Mouse (Mus musculus) heart, embryonic 16.5 days (tissue): ENCODE measurements around the gene Clp1. TPM values are rescaled to one million over a fixed set of nuclear protein-coding genes. Genes with fewer than 3 reads are reported as not detected.
A peak's percentile ranks its signal among the peaks of the same experiment; 100 is the strongest.

Experiments
- ATAC-seq: fragments of 200-750 bp; cut with Nextera tagmentation; replicated peaks from 2 replicates; pipeline ENCODE4 v1.8.0; 2017; ENCODE audit warnings: moderate number of reproducible peaks; ENCODE audit not compliant: insufficient read depth, low FRiP score; ENCODE audit errors: extremely low read depth
- H3K27ac ChIP-seq: fragments of 300-500 bp; sonication (generic); 2 replicates; pipeline ENCODE4 v1.5.1; 2014; ENCODE audit warnings: mild to moderate bottlenecking, low read length, control low read depth, moderate library complexity
- H3K27me3 ChIP-seq: fragments of 300-500 bp; sonication (generic); 2 replicates; pipeline ENCODE4 v1.6.1; 2014; ENCODE audit warnings: low read length, mixed read lengths; ENCODE audit not compliant: control insufficient read depth, insufficient read depth
- H3K36me3 ChIP-seq: fragments of 300-500 bp; sonication (generic); 2 replicates; pipeline ENCODE4 v1.6.1; 2014; ENCODE audit not compliant: control insufficient read depth, insufficient read depth
- H3K4me1 ChIP-seq: fragments of 300-500 bp; sonication (generic); 2 replicates; pipeline ENCODE4 v1.6.1; 2014; ENCODE audit warnings: low read length, mixed read lengths; ENCODE audit not compliant: control insufficient read depth, insufficient read depth
- H3K4me2 ChIP-seq: fragments of 300-500 bp; sonication (generic); 2 replicates; pipeline ENCODE4 v1.6.1; 2014; ENCODE audit warnings: low read depth, mild to moderate bottlenecking, control low read depth, low read length
- H3K4me3 ChIP-seq: fragments of 300-500 bp; sonication (generic); 2 replicates; pipeline ENCODE4 v1.5.1; 2014; ENCODE audit warnings: mild to moderate bottlenecking, control low read depth, low read length
- H3K9ac ChIP-seq: fragments of 300-500 bp; sonication (generic); 2 replicates; pipeline ENCODE4 v1.6.1; 2014; ENCODE audit warnings: low read length, control low read depth
- H3K9me3 ChIP-seq: fragments of 300-500 bp; sonication (generic); replicated peaks from 2 replicates; pipeline ENCODE4 v1.6.1; 2016; ENCODE audit warnings: low read length; ENCODE audit not compliant: control insufficient read depth
- WGBS: fragments of 180-500 bp; shearing (Covaris S2); extraction: QIAGEN DNeasy Blood & Tissue Kit; methylation state at CpG from one replicate; pipeline ENCODE4 v1.1.7; 2014; 5-methylcytosine and 5-hydroxymethylcytosine counted together
- polyA plus RNA-seq: library from polyadenylated mRNA; unstranded; fragments of >200 nt; fragmentation: Nextera tagmentation; extraction: Ambion mirVana; gene quantifications from 2 replicates; pipeline ENCODE4 v1.2.1, GENCODE M21; 2015

Gene Clp1
- polyA plus RNA-seq, 1 experiment from 2014 or later = 19.5 TPM

GRCm38 (mm10) chr2:84761840-84762239, 34.7 kb upstream of the Clp1 start:
- ATAC-seq = no peak
- no peak overlapping the region for H3K4me3 ChIP-seq
- no peaks in the 10 kb centered on the region for H3K9me3 ChIP-seq
- H3K27ac ChIP-seq = no peak overlapping the region
- H3K4me1 ChIP-seq = no peaks in the 10 kb centered on the region
- H3K27me3 ChIP-seq = no peaks in the 10 kb centered on the region
- H3K4me2 ChIP-seq = no peak overlapping the region
- no peak overlapping the region for H3K9ac ChIP-seq
- H3K36me3 ChIP-seq = no peaks in the 10 kb centered on the region
- 69% methylated on average over 1 of the region's 1 CpGs for WGBS

DNA sequence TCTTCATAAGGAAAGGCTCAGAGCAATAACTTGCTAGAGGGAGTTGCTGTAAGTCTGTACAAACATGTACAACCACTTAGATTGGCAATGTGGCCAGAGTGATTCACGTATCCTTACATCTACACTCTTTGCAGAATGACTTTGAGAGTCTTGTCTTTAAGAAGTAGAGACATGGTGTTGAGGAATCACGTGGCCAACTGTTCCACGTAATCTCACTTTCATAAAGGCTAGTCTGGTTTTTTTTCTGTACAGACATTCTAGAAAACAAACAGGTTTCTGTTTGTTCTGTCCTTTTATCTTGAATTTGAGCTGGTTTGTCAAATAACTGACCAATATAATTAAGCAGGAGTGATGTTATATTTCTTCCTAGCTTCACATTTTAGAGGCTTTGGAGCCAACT, 34.2 kb upstream of the Clp1 start:
- H3K27me3 ChIP-seq = no peaks in the 10 kb centered on the region
- no peak overlapping the region for H3K27ac ChIP-seq
- H3K9me3 ChIP-seq = no peaks in the 10 kb centered on the region
- WGBS = 78% methylated on average over 3 of the region's 3 CpGs
- H3K4me2 ChIP-seq = no peak overlapping the region
- H3K9ac ChIP-seq = no peak overlapping the region
- no peaks in the 10 kb centered on the region for H3K36me3 ChIP-seq
- H3K4me3 ChIP-seq = no peak overlapping the region
- ATAC-seq = no peak
- no peaks in the 10 kb centered on the region for H3K4me1 ChIP-seq

DNA sequence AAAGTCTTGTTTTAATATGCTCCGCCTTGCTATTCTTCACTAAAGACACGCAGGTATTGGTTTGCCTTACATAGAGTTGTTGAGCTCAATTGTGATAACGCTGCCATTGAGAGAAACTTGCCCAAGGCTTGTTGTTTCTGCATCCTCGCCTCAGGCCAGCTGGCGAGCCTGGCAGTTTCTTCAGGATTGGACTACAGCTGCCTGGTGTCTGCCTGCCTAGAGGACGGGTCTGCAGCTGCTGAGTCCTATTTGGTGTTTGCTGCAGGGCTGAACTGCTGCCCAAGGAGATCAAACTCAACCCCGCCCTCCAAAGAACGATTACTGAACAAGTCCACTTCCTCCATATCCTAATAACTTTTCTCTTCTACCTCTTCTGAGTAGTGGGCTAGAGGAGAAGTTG, 33.6 kb upstream of the Clp1 start:
- 66% methylated on average over 8 of the region's 8 CpGs for WGBS
- H3K27ac ChIP-seq = no peak overlapping the region
- H3K9ac ChIP-seq = no peak overlapping the region
- H3K9me3 ChIP-seq = no peaks in the 10 kb centered on the region
- H3K4me1 ChIP-seq = no peaks in the 10 kb centered on the region
- ATAC-seq = no peak
- H3K4me3 ChIP-seq = no peak overlapping the region
- no peaks in the 10 kb centered on the region for H3K36me3 ChIP-seq
- H3K4me2 ChIP-seq = no peak overlapping the region
- no peaks in the 10 kb centered on the region for H3K27me3 ChIP-seq

GRCm38 (mm10) chr2:84758542-84759127, 31.5 kb upstream of the Clp1 start:
- peak; percentile 28 for ATAC-seq

GRCm38 (mm10) chr2:84757026-84757682, 30.0 kb upstream of the Clp1 start:
- Histone ChIP-seq H3K27me3 (no peaks in the 10 kb centered on the region), H3K4me2 (no peak overlapping the region), H3K27ac (no peak overlapping the region), H3K36me3 (no peaks in the 10 kb centered on the region), H3K4me1 (no peaks in the 10 kb centered on the region), H3K9ac (no peak overlapping the region), H3K9me3 (no peaks in the 10 kb centered on the region), H3K4me3 (no peak overlapping the region)
- ATAC-seq = no peak
- WGBS = 55% methylated on average over 7 of the region's 7 CpGs

More at GRCm38 (mm10) chr2:84758542-84759127, 31.5 kb upstream of the Clp1 start:
- Histone ChIP-seq H3K36me3 (no peaks in the 10 kb centered on the region), H3K27me3 (no peaks in the 10 kb centered on the region), H3K4me1 (no peaks in the 10 kb centered on the region), H3K9ac (no peak overlapping the region), H3K4me3 (no peak overlapping the region), H3K27ac (no peak overlapping the region), H3K4me2 (no peak overlapping the region), H3K9me3 (no peaks in the 10 kb centered on the region)
- WGBS = 1% methylated on average over 2 of the region's 2 CpGs

DNA sequence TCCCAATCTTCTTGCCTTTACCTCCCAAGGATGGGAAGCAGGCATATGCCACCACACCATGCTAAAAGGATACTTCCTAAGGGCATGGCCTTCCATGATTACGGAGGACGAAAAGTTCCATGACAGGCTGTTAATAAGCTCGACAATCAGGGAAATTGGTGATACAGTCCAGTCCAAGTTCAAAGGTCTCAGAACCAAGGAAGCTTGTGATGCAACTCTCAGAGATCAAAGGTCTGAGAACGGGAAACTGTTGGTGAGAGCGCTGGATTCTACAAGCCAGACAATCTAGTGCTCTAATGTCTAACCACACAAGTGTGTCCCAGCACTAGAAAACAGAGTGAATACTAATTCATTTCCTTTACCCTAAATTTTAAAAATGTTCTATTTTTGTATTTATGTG, 29.1 kb upstream of the Clp1 start:
- 61% methylated on average over 5 of the region's 5 CpGs for WGBS
- Histone ChIP-seq H3K4me1 (no peaks in the 10 kb centered on the region), H3K9ac (no peak overlapping the region), H3K4me2 (no peak overlapping the region), H3K27me3 (no peaks in the 10 kb centered on the region), H3K9me3 (no peaks in the 10 kb centered on the region), H3K36me3 (no peaks in the 10 kb centered on the region), H3K4me3 (no peak overlapping the region), H3K27ac (no peak overlapping the region)
- no peak for ATAC-seq

GRCm38 (mm10) chr2:84750115-84750514, 23.0 kb upstream of the Clp1 start:
- no peak for ATAC-seq
- Histone ChIP-seq H3K4me2 (no peak overlapping the region), H3K36me3 (no peaks in the 10 kb centered on the region), H3K4me1 (no peaks in the 10 kb centered on the region), H3K9me3 (no peaks in the 10 kb centered on the region), H3K27me3 (no peaks in the 10 kb centered on the region), H3K4me3 (no peak overlapping the region), H3K9ac (no peak overlapping the region), H3K27ac (no peak overlapping the region)
- WGBS = 52% methylated on average over 6 of the region's 6 CpGs

DNA sequence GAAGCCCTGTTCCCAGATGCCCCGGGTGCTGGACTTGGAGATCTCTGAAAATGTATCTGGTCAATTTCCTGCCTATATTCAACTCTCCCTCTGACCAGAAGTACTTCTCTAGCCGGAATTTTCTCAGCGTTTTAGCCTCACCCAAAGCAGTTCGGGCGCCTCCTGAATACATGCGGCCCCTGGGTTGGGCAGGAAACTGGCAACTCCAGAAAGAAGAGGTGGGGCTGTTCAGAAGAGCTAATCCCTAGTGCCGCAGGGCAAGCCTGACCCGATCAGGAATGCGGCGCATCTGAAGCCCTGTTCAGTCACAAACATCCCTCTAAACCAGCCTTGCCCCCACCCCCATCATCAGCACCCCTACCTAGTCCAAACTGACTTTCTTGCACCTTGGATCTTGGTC, 17.0 kb upstream of the Clp1 start:
- peak overlapping the region; percentile 94 for H3K4me3 ChIP-seq
- 6% methylated on average over 10 of the region's 10 CpGs for WGBS
- H3K9me3 ChIP-seq = no peaks in the 10 kb centered on the region
- H3K27me3 ChIP-seq = no peaks in the 10 kb centered on the region
- H3K36me3 ChIP-seq = no peaks in the 10 kb centered on the region
- H3K27ac ChIP-seq = peak overlapping the region; percentile 100
- H3K9ac ChIP-seq = peak overlapping the region; percentile 71
- ATAC-seq = peak; percentile 25
- peak overlapping the region; percentile 89 for H3K4me2 ChIP-seq
- peaks cover 28% of the 10 kb centered on the region for H3K4me1 ChIP-seq

- Histone ChIP-seq H3K4me1 (peaks cover 33% of the 10 kb centered on the region), H3K4me2 (peak within 1 kb of the TSS; percentile 89), H3K4me3 (peak within 1 kb of the TSS; percentile 94), H3K9me3 (no peaks in the 10 kb centered on the region), H3K27ac (peak within 1 kb of the TSS; percentile 100), H3K36me3 (no peaks in the 10 kb centered on the region), H3K9ac (peak within 1 kb of the TSS; percentile 99), H3K27me3 (no peaks in the 10 kb centered on the region)
- peak; percentile 91 for ATAC-seq
- 0% methylated on average over 25 of the region's 25 CpGs for WGBS
Measured at GRCm38 (mm10) chr2:84743561-84743960, 16.4 kb upstream of the Clp1 start, which contains the start of gene Gm19426. TSS of gene Gm19426 (minus strand) at chr2:84743655.
